Mouse (Mus musculus) brain, embryonic 14.5 days (tissue): ENCODE measurements around the gene Jakmip3.

Experiments used
- CTCF ChIP-seq: fragments of 200-500 bp; IDR thresholded peaks from 2 replicates; pipeline ENCODE4 v1.5.1; 2012; ENCODE audit warnings: inconsistent platforms, mild to moderate bottlenecking, moderate library complexity, borderline replicate concordance; ENCODE audit not compliant: insufficient read depth, insufficient read length; ENCODE audit errors: extremely low read depth
- POLR2A ChIP-seq: fragments of 200-500 bp; IDR thresholded peaks from 2 replicates; pipeline ENCODE4 v1.6.1; 2012; ENCODE audit warnings: mild to moderate bottlenecking, inconsistent platforms, borderline replicate concordance; ENCODE audit not compliant: poor library complexity, insufficient read depth, insufficient read length, severe bottlenecking; ENCODE audit errors: extremely low read depth

DNA sequence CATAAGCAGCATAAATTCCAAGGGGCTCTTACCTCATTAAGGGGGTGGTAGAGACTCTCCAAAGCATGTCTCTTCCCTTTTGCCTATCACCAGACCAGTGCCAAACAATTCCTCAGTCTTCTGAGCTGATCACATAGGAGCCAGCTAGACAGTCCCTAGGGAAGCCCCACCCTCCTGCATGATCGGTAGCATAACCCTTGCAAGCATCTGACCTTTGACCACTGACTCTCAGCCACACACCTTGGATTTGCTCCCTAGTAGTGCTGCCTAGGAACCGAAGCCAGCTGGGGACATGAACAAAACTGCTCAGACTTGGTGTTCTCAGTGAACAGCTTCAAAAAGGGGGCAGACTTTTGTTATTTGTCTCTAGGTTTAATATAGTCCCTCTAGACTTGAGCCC, 42.4 kb upstream of the Jakmip3 start:
- no peak for TF ChIP-seq CTCF
- no peak for TF ChIP-seq POLR2A
